Mouse (Mus musculus): ENCODE measurements around the gene Gpr161.

GRCm38 (mm10) chr1:165321393-165321861 lies 25.8 kb downstream of the Gpr161 start:
- TF ChIP-seq POLR2A (IDR thresholded peaks at IDR 0.05; ENCODE audit: low read depth, low read length) (no peak), CTCF (conservative IDR thresholded peaks at IDR 0.05; ENCODE audit: insufficient read depth, insufficient read length, low read depth, low read length) (no peak)
